Mouse (Mus musculus) embryonic fibroblast, embryonic 13.5 days (primary cell): Measurements from ENCODE around the gene Fkbp15.
A peak's percentile ranks its signal among the peaks of the same experiment; 100 is the strongest.

ENCODE experiments used
- CTCF ChIP-seq: IDR thresholded peaks from 2 replicates; pipeline ENCODE4 v1.5.1; 2011; ENCODE audit warnings: mild to moderate bottlenecking, control low read depth, low read length, moderate library complexity, borderline replicate concordance; ENCODE audit not compliant: insufficient read depth
- POLR2A ChIP-seq: IDR thresholded peaks from 2 replicates; pipeline ENCODE4 v1.6.1; 2011; ENCODE audit warnings: low read depth, mild to moderate bottlenecking, control low read depth, low read length, moderate library complexity

DNA sequence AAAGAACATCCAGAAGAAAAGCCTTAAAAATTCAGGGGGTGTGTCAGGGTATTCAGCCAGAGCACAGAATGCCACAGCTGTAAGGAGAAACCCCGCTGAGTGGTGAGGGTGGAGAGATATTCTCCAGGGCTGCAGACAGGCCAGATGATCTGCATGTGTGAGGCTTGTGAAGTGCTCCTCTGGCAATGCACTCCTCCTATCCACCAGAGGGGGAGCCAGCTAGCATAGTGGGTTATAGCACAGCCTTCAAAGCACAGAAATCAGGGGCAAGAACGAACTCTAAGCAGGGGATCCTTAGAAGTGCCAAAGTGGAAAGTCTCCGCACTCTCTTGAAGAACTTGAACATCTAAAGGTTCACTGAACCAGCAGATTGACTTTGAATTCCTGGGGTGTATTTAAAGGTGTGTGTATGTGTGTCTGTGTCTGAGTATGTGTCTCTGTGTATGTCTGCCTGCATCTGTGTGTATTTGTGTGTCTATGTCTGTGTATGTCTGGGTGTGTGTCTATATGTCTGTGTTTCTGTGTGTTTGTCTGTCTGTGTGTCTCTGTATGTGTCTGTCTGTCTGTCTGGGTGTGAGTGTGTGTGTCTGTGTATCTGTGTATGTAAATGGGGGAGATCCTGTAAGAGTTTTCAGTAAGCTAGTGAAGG lies 109.3 kb downstream of the Fkbp15 start:
- TF ChIP-seq CTCF = peak; percentile 15; the same call in 1 of the 2 replicates
- TF ChIP-seq POLR2A = no peak
